Mouse (Mus musculus) midbrain, embryonic 13.5 days (tissue): ENCODE measurements around the gene Mvb12b. TPM values are rescaled to one million over a fixed set of nuclear protein-coding genes. Genes with fewer than 3 reads are reported as not detected.
A peak's percentile ranks its signal among the peaks of the same experiment; 100 is the strongest.

Experiments
- ATAC-seq: fragments of 200-750 bp; cut with Nextera tagmentation; 2 replicates; pipeline ENCODE4 v1.8.0; 2017; ENCODE audit warnings: mild to moderate bottlenecking, moderate TSS enrichment, moderate library complexity
- H3K27ac ChIP-seq: fragments of 300-500 bp; sonication (generic); 2 replicates; pipeline ENCODE4 v1.5.1; 2015; ENCODE audit warnings: inconsistent platforms, mild to moderate bottlenecking, moderate library complexity
- H3K27me3 ChIP-seq: fragments of 300-500 bp; sonication (generic); 2 replicates; pipeline ENCODE4 v1.6.1; 2015; ENCODE audit warnings: mild to moderate bottlenecking, inconsistent platforms
- H3K36me3 ChIP-seq: fragments of 300-500 bp; sonication (generic); 2 replicates; pipeline ENCODE4 v1.6.1; 2015; ENCODE audit warnings: mild to moderate bottlenecking, inconsistent platforms
- H3K4me1 ChIP-seq: fragments of 300-500 bp; sonication (generic); replicated peaks from 2 replicates; pipeline ENCODE4 v1.6.1; 2015; ENCODE audit warnings: inconsistent platforms
- H3K4me2 ChIP-seq: fragments of 300-500 bp; sonication (generic); replicated peaks from 2 replicates; pipeline ENCODE4 v1.6.1; 2015; ENCODE audit warnings: moderate library complexity, mild to moderate bottlenecking, inconsistent platforms
- H3K4me3 ChIP-seq: fragments of 300-500 bp; sonication (generic); replicated peaks from 2 replicates; pipeline ENCODE4 v1.5.1; 2015; ENCODE audit warnings: mild to moderate bottlenecking, inconsistent platforms
- H3K9ac ChIP-seq: fragments of 300-500 bp; sonication (generic); replicated peaks from 2 replicates; pipeline ENCODE4 v1.6.1; 2015; ENCODE audit warnings: mild to moderate bottlenecking, inconsistent platforms
- H3K9me3 ChIP-seq: fragments of 300-500 bp; sonication (generic); 2 replicates; pipeline ENCODE4 v1.6.1; 2016; ENCODE audit warnings: mild to moderate bottlenecking, inconsistent platforms
- WGBS: fragments of 180-500 bp; shearing (Covaris S2); methylation state at CpG from one replicate; pipeline ENCODE4 v1.1.7; 2015; 5-methylcytosine and 5-hydroxymethylcytosine counted together
- polyA plus RNA-seq: library from polyadenylated mRNA; unstranded; fragments of >200 nt; fragmentation: Nextera tagmentation; extraction: Ambion mirVana; gene quantifications from 2 replicates; pipeline ENCODE4 v1.2.1, GENCODE M21; 2015

Mvb12b gene
- polyA plus RNA-seq, 1 experiment from 2014 or later = 73.0 TPM

DNA sequence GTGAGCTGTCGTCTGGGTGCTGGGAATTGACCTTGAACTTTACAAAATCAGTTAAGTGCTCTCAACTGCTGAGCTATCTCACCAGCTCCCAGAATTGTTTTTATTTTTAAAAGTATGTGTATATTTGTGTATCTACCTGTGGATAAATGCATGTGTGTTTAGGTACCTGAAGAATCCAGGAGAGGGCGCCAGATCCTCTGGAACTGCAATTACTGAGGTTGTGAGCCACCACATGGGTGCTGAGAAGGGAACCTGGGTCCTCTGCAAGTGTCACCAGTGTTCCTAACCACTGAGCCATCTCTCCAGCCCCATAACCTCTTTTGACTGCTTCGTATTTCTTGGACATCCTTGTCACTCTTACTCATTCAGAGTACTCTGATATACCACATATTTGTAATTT lies 193.8 kb downstream of the Mvb12b start:
- Histone ChIP-seq H3K9ac (no peak overlapping the region), H3K4me3 (no peak overlapping the region), H3K9me3 (peaks cover 6% of the 10 kb centered on the region), H3K36me3 (no peaks in the 10 kb centered on the region), H3K27me3 (no peaks in the 10 kb centered on the region), H3K27ac (no peak overlapping the region), H3K4me2 (no peak overlapping the region), H3K4me1 (peaks cover 11% of the 10 kb centered on the region)
- WGBS = 68% methylated on average over 3 of the region's 3 CpGs
- ATAC-seq = no peak

DNA sequence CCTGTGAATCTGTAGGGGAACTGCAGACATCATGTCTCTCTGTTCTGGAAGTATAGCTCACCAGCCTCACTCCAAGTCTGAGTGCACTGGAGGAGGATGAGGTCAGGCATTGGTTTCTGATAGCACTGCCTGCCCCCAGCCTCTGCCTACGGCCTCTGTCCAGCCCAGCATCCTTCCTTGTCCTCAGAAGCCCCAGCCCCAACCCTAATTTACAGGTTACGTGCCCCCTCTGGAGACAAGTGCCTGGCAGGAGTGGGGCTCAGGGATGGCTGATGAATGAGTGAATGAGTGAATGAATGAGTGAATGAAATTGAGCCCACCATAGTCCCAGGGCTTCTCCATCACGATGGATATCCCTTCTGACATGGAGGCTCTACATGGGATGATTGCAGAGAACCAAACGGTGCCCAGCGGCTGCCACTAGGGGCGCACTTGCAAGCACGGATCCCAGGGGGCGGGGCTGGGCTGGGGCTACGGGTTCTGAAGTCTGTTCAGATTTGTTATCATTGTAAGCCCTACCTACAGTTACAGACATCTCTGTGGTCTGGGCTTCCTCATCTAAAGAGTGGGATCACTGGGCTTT lies 197.8 kb downstream of the Mvb12b start:
- H3K27ac ChIP-seq = peak overlapping the region; percentile 78
- H3K27me3 ChIP-seq = no peaks in the 10 kb centered on the region
- no peaks in the 10 kb centered on the region; the same call in 1 of the 2 replicates for H3K9me3 ChIP-seq
- H3K36me3 ChIP-seq = no peaks in the 10 kb centered on the region
- 36% methylated on average over 9 of the region's 9 CpGs for WGBS
- H3K4me1 ChIP-seq = peaks cover 17% of the 10 kb centered on the region
- ATAC-seq = peak; percentile 55
- H3K4me2 ChIP-seq = no peak overlapping the region
- 0 out of 2 replicates have a peak overlapping the region, but pooled peaks have one; percentile 37 for H3K9ac ChIP-seq
- H3K4me3 ChIP-seq = no peak overlapping the region

GRCm38 (mm10) chr2:33689155-33689879 lies 198.4 kb downstream of the Mvb12b start:
- peak overlapping the region; percentile 78 for H3K27ac ChIP-seq
- WGBS = 16% methylated on average over 23 of the region's 23 CpGs
- peak; percentile 77 for ATAC-seq

GRCm38 (mm10) chr2:33683594-33683993 lies 204.2 kb downstream of the Mvb12b start:
- 45% methylated on average over 4 of the region's 4 CpGs for WGBS
- Histone ChIP-seq H3K4me2 (no peak overlapping the region), H3K9me3 (no peaks in the 10 kb centered on the region; the same call in 1 of the 2 replicates), H3K36me3 (no peaks in the 10 kb centered on the region), H3K4me3 (no peak overlapping the region), H3K9ac (no peak overlapping the region), H3K4me1 (peaks cover 18% of the 10 kb centered on the region), H3K27ac (0 out of 2 replicates have a peak overlapping the region, but pooled peaks have one; percentile 60), H3K27me3 (peaks cover 12% of the 10 kb centered on the region)
- peak; percentile 50; the same call in 1 of the 2 replicates for ATAC-seq

More at GRCm38 (mm10) chr2:33689155-33689879, 198.4 kb downstream of the Mvb12b start:
- Histone ChIP-seq H3K9ac (peak overlapping the region; percentile 37; the same call in 1 of the 2 replicates), H3K9me3 (no peaks in the 10 kb centered on the region; the same call in 1 of the 2 replicates), H3K36me3 (no peaks in the 10 kb centered on the region), H3K4me2 (0 out of 2 replicates have a peak overlapping the region, but pooled peaks have one; percentile 8), H3K4me3 (no peak overlapping the region), H3K4me1 (peaks cover 17% of the 10 kb centered on the region), H3K27me3 (no peaks in the 10 kb centered on the region)

DNA sequence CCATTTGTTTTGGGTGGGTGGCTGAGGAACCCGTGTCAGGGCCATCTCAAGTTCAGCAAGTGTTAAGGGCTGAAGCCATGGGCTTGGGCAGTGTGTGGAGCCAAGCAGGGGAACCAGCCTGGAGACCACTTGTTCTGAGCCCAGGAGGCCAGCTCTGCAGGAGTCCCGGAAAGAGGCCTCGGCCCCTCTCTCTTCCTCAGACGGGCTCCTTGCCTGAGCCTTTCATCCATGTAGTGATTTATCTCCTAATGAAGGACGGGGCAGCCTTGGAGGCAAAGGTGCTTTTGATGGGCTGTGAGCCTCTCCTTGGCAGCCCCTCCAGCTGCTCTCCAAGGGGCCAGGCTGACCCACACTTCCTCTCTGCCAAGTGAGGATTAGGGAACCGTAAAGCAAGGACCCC lies 204.7 kb downstream of the Mvb12b start:
- WGBS = 36% methylated on average over 6 of the region's 6 CpGs
- H3K27ac ChIP-seq = 0 out of 2 replicates have a peak overlapping the region, but pooled peaks have one; percentile 60
- no peaks in the 10 kb centered on the region; the same call in 1 of the 2 replicates for H3K9me3 ChIP-seq
- no peak overlapping the region for H3K9ac ChIP-seq
- no peaks in the 10 kb centered on the region for H3K36me3 ChIP-seq
- no peak overlapping the region for H3K4me3 ChIP-seq
- no peak for ATAC-seq
- H3K27me3 ChIP-seq = peaks cover 12% of the 10 kb centered on the region
- H3K4me2 ChIP-seq = no peak overlapping the region
- H3K4me1 ChIP-seq = peaks cover 15% of the 10 kb centered on the region

GRCm38 (mm10) chr2:33682219-33682618 lies 205.5 kb downstream of the Mvb12b start:
- Histone ChIP-seq H3K9me3 (no peaks in the 10 kb centered on the region; the same call in 1 of the 2 replicates), H3K9ac (no peak overlapping the region), H3K27ac (no peak overlapping the region), H3K4me2 (no peak overlapping the region), H3K27me3 (peaks cover 12% of the 10 kb centered on the region), H3K36me3 (no peaks in the 10 kb centered on the region), H3K4me1 (peaks cover 15% of the 10 kb centered on the region), H3K4me3 (no peak overlapping the region)
- 11% methylated on average over 4 of the region's 4 CpGs for WGBS
- ATAC-seq = no peak

Other genes starting within 250 kb of the Mvb12b start
- 2.5 and 2.7 TPM in 2 replicates for gene Lmx1b, start 247.4 kb downstream of the Mvb12b start, polyA plus RNA-seq